Mouse (Mus musculus): ENCODE data around the gene Msrb2. TPM values are rescaled to one million over a fixed set of nuclear protein-coding genes. Genes with fewer than 3 reads are reported as not detected.

Gene Msrb2
- polyA plus RNA-seq (2015; fragmentation: Nextera tagmentation; extraction: Ambion mirVana), result 9.6 and 11.5 TPM in 2 replicates

GRCm38 (mm10) chr2:19371390-19372158 is at the start of gene Msrb2:
Gene Msrb2, plus strand, starts transcription at chr2:19371440.
- Histone ChIP-seq H3K36me3 (no peaks in the 10 kb centered on the region), H3K4me2 (peak within 1 kb of the TSS; percentile 79), H3K27me3 (no peaks in the 10 kb centered on the region), H3K27ac (replicated peaks) (peak within 1 kb of the TSS; percentile 3; the same call in 1 of the 2 replicates), H3K9ac (peak within 1 kb of the TSS; percentile 49), H3K4me1 (replicated peaks) (0 out of 2 replicates have a peak, but pooled peaks cover 4% of the 10 kb centered on the region), H3K4me3 (peak within 1 kb of the TSS; percentile 54), H3K9me3 (no peaks in the 10 kb centered on the region)
- ATAC-seq (ENCODE audit: low FRiP score, low read depth), result peak; percentile 85
- under 1% methylated on average over 39 of the region's 39 CpGs for WGBS

GRCm38 (mm10) chr2:19322448-19322847 is 48.8 kb upstream of the Msrb2 start:
- ATAC-seq (ENCODE audit: low FRiP score, low read depth), result no peak
- H3K27ac ChIP-seq (replicated peaks), result no peak overlapping the region
- H3K27me3 ChIP-seq, result no peaks in the 10 kb centered on the region
- no peaks in the 10 kb centered on the region for H3K36me3 ChIP-seq
- 76% methylated on average over 9 of the region's 9 CpGs for WGBS
- no peak overlapping the region for H3K4me2 ChIP-seq
- no peak overlapping the region for H3K9ac ChIP-seq
- no peak overlapping the region for H3K4me3 ChIP-seq
- no peaks in the 10 kb centered on the region for H3K9me3 ChIP-seq
- H3K4me1 ChIP-seq (replicated peaks), result no peaks in the 10 kb centered on the region

DNA sequence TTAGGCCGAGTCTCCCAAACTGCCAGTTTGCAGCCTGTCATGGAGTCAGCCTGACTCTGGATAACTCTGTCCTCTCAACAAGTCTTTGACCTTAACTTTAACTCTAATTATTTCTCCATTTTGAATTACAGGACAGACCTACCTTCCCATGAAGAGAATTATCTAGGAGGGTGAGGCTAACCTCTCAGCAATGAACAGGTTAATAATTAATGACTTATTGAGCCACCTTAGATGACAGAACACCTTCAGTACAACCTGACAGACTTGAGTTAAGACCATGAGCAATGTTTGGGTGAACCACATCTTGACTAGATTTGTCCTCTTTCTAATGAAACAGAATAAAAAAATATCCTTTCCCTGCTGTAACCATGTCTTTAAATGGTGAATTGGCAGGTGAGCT is 44.9 kb upstream of the Msrb2 start:
- H3K9ac ChIP-seq, result no peak overlapping the region
- H3K36me3 ChIP-seq, result no peaks in the 10 kb centered on the region
- no peak overlapping the region for H3K4me3 ChIP-seq
- no peak overlapping the region for H3K4me2 ChIP-seq
- no peak for ATAC-seq (ENCODE audit: low FRiP score, low read depth)
- no peak overlapping the region for H3K27ac ChIP-seq (replicated peaks)
- H3K9me3 ChIP-seq, result no peaks in the 10 kb centered on the region
- no peaks in the 10 kb centered on the region for H3K4me1 ChIP-seq (replicated peaks)
- H3K27me3 ChIP-seq, result no peaks in the 10 kb centered on the region
- 94% methylated on average over 1 of the region's 1 CpGs for WGBS

DNA sequence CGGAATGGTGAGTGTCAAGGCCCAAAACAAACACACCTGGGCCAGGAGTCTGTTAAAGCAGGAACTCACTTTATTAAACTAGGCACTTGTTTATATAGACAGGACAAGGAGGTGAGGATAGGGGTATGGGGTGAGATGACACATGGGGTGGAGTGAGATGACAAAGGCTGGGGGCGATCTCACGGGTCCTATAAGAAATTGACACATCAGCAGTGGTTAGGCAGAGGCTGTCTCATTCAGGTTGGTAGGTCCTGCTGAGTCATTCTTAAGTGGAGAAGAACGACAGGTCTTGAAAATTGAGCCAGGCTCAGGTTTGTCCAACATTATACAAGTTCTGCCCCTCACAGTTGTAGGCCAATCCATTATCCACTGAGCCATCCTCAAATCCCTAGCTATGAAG is 43.4 kb upstream of the Msrb2 start:
- Histone ChIP-seq H3K9ac (no peak overlapping the region), H3K4me2 (no peak overlapping the region), H3K9me3 (no peaks in the 10 kb centered on the region), H3K4me3 (no peak overlapping the region), H3K27ac (replicated peaks) (no peak overlapping the region), H3K4me1 (replicated peaks) (no peaks in the 10 kb centered on the region), H3K36me3 (no peaks in the 10 kb centered on the region), H3K27me3 (no peaks in the 10 kb centered on the region)
- no peak for ATAC-seq (ENCODE audit: low FRiP score, low read depth)
- 86% methylated on average over 4 of the region's 4 CpGs for WGBS

- H3K4me2 ChIP-seq, result peak overlapping the region; percentile 49
- ATAC-seq (ENCODE audit: low FRiP score, low read depth), result peak; percentile 50
- H3K27me3 ChIP-seq, result no peaks in the 10 kb centered on the region
- H3K9ac ChIP-seq, result no peak overlapping the region
- peaks cover 4% of the 10 kb centered on the region; the same call in 1 of the 2 replicates for H3K4me1 ChIP-seq (replicated peaks)
- H3K9me3 ChIP-seq, result no peaks in the 10 kb centered on the region
- H3K36me3 ChIP-seq, result no peaks in the 10 kb centered on the region
- 46% methylated on average over 10 of the region's 10 CpGs for WGBS
- H3K4me3 ChIP-seq, result peak overlapping the region; percentile 22; the same call in 1 of the 2 replicates
- H3K27ac ChIP-seq (replicated peaks), result no peak overlapping the region
Observed at GRCm38 (mm10) chr2:19343901-19344635, 27.2 kb upstream of the Msrb2 start.

- peak; percentile 92 for ATAC-seq (ENCODE audit: low FRiP score, low read depth)
- H3K36me3 ChIP-seq, result no peaks in the 10 kb centered on the region
- 26% methylated on average over 18 of the region's 20 CpGs for WGBS
- H3K4me2 ChIP-seq, result peak overlapping the region; percentile 49
- no peak overlapping the region for H3K27ac ChIP-seq (replicated peaks)
- no peaks in the 10 kb centered on the region for H3K9me3 ChIP-seq
- peak overlapping the region; percentile 22 for H3K4me3 ChIP-seq
- peak overlapping the region; percentile 36; the same call in 1 of the 2 replicates for H3K9ac ChIP-seq
- peaks cover 4% of the 10 kb centered on the region; the same call in 1 of the 2 replicates for H3K4me1 ChIP-seq (replicated peaks)
- H3K27me3 ChIP-seq, result no peaks in the 10 kb centered on the region
Observed at GRCm38 (mm10) chr2:19344636-19345413, 26.4 kb upstream of the Msrb2 start.

DNA sequence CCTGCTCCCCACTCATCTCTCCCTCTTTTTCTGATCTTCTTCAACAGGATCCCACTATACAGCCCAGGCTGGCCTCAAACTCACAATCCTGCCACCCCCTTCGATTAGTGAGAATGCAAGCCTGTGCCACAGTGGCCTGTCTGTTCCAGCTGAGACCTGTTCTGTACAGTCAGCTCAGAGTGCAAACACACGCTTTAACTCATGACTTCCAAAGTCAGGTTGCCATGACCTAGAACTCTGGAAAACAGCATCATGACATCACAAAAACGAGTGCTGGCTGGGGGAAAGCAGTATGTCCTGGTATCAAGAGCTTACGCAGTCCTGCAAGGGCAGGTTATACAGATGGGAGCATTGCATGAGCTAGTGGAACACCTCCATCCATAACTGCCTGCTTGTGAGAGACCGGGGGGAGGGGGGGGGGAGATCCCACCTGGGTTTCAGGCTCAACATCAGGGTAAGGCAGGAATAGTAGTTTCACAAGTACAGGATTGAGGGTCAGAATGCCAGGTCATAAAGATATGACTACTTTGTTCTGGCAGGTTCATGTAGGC is 25.8 kb upstream of the Msrb2 start:
- H3K9ac ChIP-seq, result no peak overlapping the region
- peaks cover 4% of the 10 kb centered on the region; the same call in 1 of the 2 replicates for H3K4me1 ChIP-seq (replicated peaks)
- H3K36me3 ChIP-seq, result no peaks in the 10 kb centered on the region
- ATAC-seq (ENCODE audit: low FRiP score, low read depth), result peak; percentile 43; the same call in 1 of the 2 replicates
- H3K4me3 ChIP-seq, result peak overlapping the region; percentile 22; the same call in 1 of the 2 replicates
- H3K4me2 ChIP-seq, result peak overlapping the region; percentile 49
- no peaks in the 10 kb centered on the region for H3K9me3 ChIP-seq
- WGBS, result 79% methylated on average over 5 of the region's 5 CpGs
- H3K27ac ChIP-seq (replicated peaks), result no peak overlapping the region
- H3K27me3 ChIP-seq, result no peaks in the 10 kb centered on the region

- ATAC-seq (ENCODE audit: low FRiP score, low read depth), result no peak
- H3K4me3 ChIP-seq, result no peak overlapping the region
- WGBS, result 80% methylated on average over 3 of the region's 3 CpGs
Observed at GRCm38 (mm10) chr2:19348454-19348853, 22.8 kb upstream of the Msrb2 start.

GRCm38 (mm10) chr2:19350167-19350566 is 21.1 kb upstream of the Msrb2 start:
- Histone ChIP-seq H3K36me3 (no peaks in the 10 kb centered on the region), H3K4me3 (no peak overlapping the region), H3K4me2 (no peak overlapping the region), H3K4me1 (replicated peaks) (no peaks in the 10 kb centered on the region), H3K9me3 (no peaks in the 10 kb centered on the region), H3K27me3 (no peaks in the 10 kb centered on the region), H3K9ac (no peak overlapping the region), H3K27ac (replicated peaks) (no peak overlapping the region)
- no peak for ATAC-seq (ENCODE audit: low FRiP score, low read depth)
- 90% methylated on average over 5 of the region's 5 CpGs for WGBS

More at GRCm38 (mm10) chr2:19348454-19348853, 22.8 kb upstream of the Msrb2 start:
- Histone ChIP-seq H3K27ac (replicated peaks) (no peak overlapping the region), H3K36me3 (no peaks in the 10 kb centered on the region), H3K27me3 (no peaks in the 10 kb centered on the region), H3K4me2 (no peak overlapping the region), H3K9me3 (no peaks in the 10 kb centered on the region), H3K4me1 (replicated peaks) (peaks cover 4% of the 10 kb centered on the region; the same call in 1 of the 2 replicates), H3K9ac (no peak overlapping the region)

GRCm38 (mm10) chr2:19351615-19352253 is 19.5 kb upstream of the Msrb2 start:
- Histone ChIP-seq H3K9ac (no peak overlapping the region), H3K4me3 (no peak overlapping the region), H3K36me3 (no peaks in the 10 kb centered on the region), H3K27ac (replicated peaks) (no peak overlapping the region), H3K4me2 (no peak overlapping the region), H3K9me3 (no peaks in the 10 kb centered on the region), H3K4me1 (replicated peaks) (no peaks in the 10 kb centered on the region), H3K27me3 (no peaks in the 10 kb centered on the region)
- 98% methylated on average over 1 of the region's 1 CpGs for WGBS
- ATAC-seq (ENCODE audit: low FRiP score, low read depth), result no peak

DNA sequence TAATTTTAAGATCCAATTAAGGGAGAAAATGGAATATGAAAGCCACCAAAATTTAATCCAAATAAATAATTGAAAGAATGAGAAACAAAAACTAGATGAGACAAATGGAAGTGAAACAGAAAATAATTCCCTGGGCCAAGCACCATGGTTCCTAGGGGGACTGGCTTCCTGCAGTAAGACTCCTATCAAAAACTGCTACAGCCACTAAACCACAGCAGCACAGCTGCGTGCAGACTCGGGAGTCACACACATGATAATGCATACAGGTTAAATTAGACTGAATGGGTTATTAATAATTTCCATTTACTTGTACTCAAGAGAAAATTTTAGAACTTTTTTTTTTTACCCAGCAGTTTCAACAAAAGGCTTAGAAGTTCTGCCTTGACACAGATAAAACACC is 18.1 kb upstream of the Msrb2 start:
- Histone ChIP-seq H3K4me2 (no peak overlapping the region), H3K27me3 (no peaks in the 10 kb centered on the region), H3K9ac (no peak overlapping the region), H3K4me3 (no peak overlapping the region), H3K27ac (replicated peaks) (no peak overlapping the region), H3K4me1 (replicated peaks) (no peaks in the 10 kb centered on the region), H3K9me3 (no peaks in the 10 kb centered on the region), H3K36me3 (no peaks in the 10 kb centered on the region)
- WGBS, result 93% methylated on average over 2 of the region's 2 CpGs
- ATAC-seq (ENCODE audit: low FRiP score, low read depth), result no peak
